Mouse (Mus musculus): ENCODE measurements around the gene Eci2. TPM values are rescaled to one million over a fixed set of nuclear protein-coding genes. Genes with fewer than 3 reads are reported as not detected.
"Not testable (repeated sequence)": the region's sequence is repeated elsewhere in the genome, so short reads cannot be mapped to it uniquely, and the experiment has no call there.

Eci2 gene
- polyA plus RNA-seq, 1 experiment from 2014 or later, result 105 TPM

DNA sequence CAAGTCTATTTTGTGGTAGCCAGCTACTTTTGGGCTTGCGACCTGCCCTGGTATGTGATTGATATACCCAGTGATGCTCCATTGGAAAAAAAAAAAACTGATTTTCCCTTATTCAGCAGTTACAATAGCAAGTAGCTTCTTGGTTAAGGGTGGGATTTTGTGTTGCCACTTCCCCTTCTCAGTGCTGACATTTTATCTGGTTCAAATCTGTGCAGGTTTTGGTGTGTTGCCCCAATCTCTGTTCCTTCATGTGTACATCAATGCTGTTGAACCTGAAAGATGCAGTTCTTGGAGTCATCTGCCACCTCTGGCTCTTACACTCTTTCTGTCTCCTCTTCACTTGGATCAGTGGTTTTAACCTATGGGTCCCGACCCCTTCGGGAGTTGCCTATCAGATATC, 1.5 kb upstream of the Eci2 start:
- Histone ChIP-seq H3K4me2 (no peak overlapping the region), H3K9me3 (no peaks in the 10 kb centered on the region), H3K27ac (replicated peaks) (no peak overlapping the region), H3K27me3 (no peaks in the 10 kb centered on the region), H3K9ac (no peak overlapping the region), H3K4me1 (replicated peaks) (no peaks in the 10 kb centered on the region), H3K36me3 (no peaks in the 10 kb centered on the region), H3K4me3 (no peak overlapping the region)
- 96% methylated on average over 3 of the region's 3 CpGs for WGBS
- ATAC-seq (ENCODE audit: low FRiP score, low read depth), result no peak

DNA sequence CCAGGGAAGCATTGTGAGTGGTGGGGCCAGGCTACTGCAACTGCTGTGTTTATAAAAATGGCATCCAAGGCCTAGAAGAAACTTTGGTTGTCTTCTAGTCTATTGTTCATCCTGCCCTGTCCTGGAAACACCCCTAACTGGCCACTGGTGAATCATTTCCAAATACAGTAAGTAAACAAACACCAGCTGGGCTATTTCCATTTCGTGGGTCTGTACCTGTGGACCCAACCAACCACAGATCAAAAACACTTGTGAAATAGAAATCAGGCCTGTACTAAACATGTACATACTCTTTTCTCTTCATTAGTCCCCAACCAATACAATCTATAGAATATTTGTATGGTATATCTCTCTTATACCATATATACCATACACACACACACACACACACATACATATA, 3.5 kb downstream of the Eci2 start:
- 53% methylated on average over 1 of the region's 1 CpGs for WGBS

DNA sequence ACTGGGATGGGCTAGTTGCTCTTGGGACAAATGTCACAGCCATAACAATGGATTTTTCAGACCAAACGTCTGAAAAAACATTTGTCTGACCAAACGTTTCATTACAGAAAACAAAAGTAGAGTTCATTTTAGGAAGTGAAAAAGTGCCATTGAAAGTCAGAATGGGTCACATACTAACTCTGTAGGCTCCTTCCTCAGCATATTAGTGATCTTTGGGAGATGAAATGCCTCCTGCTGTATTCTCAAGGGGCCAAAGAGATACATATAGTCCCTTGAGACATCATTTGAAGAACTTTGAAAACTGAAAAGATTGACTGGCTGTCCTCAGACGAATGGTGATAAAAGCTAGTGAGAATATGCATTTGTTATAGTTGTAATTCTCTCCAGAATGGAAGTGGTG, 6.5 kb downstream of the Eci2 start:
- Histone ChIP-seq H3K27me3 (no peaks in the 10 kb centered on the region), H3K4me2 (no peak overlapping the region), H3K27ac (replicated peaks) (no peak overlapping the region), H3K9ac (no peak overlapping the region), H3K4me1 (replicated peaks) (no peaks in the 10 kb centered on the region), H3K4me3 (no peak overlapping the region), H3K36me3 (no peaks in the 10 kb centered on the region), H3K9me3 (no peaks in the 10 kb centered on the region)
- no peak for ATAC-seq (ENCODE audit: low FRiP score, low read depth)
- 73% methylated on average over 3 of the region's 3 CpGs for WGBS

More for the DNA sequence above, 3.5 kb downstream of the Eci2 start:
- not testable (repeated sequence) for H3K36me3 ChIP-seq; H3K9ac ChIP-seq; ATAC-seq (ENCODE audit: low FRiP score, low read depth); H3K27ac ChIP-seq (replicated peaks); H3K9me3 ChIP-seq; H3K4me2 ChIP-seq; H3K4me1 ChIP-seq (replicated peaks); H3K27me3 ChIP-seq; H3K4me3 ChIP-seq

DNA sequence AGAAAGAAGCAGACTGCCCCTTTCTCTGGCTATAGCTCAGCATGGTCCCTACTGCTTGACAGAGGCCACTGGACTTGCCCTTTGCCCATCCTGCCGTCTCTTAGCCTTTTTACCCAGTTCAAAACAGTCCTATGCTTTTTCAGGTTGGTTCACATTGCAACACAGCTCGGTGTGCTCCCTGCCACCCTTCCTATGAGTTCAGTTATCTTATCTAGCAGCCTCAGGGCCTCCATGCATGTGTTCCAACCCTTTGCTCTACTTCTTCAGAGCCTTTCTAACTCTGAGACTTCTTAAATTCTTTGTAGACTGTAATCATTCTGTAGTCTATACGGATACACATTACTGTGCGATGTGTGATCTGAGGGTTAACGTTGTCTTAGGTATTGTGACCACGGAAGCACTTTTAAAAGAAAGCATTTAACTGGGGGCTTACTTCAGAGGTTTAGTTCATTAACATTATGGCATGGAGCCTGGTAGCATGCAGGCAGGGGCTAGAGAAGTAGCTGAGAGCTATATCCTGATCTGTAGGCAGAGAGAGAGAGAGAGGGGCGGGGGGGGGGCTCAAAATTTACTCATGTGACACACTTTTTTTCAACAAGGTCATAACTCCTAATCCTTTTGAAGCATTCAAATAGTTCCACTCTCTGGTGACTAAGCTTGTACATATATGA, 7.9 kb downstream of the Eci2 start:
- WGBS, result 81% methylated on average over 7 of the region's 7 CpGs
- no peak overlapping the region for H3K4me2 ChIP-seq
- H3K27ac ChIP-seq (replicated peaks), result no peak overlapping the region
- no peak for ATAC-seq (ENCODE audit: low FRiP score, low read depth)
- no peaks in the 10 kb centered on the region for H3K4me1 ChIP-seq (replicated peaks)
- H3K4me3 ChIP-seq, result no peak overlapping the region
- H3K9me3 ChIP-seq, result no peaks in the 10 kb centered on the region
- H3K27me3 ChIP-seq, result no peaks in the 10 kb centered on the region
- H3K36me3 ChIP-seq, result no peaks in the 10 kb centered on the region
- H3K9ac ChIP-seq, result no peak overlapping the region

DNA sequence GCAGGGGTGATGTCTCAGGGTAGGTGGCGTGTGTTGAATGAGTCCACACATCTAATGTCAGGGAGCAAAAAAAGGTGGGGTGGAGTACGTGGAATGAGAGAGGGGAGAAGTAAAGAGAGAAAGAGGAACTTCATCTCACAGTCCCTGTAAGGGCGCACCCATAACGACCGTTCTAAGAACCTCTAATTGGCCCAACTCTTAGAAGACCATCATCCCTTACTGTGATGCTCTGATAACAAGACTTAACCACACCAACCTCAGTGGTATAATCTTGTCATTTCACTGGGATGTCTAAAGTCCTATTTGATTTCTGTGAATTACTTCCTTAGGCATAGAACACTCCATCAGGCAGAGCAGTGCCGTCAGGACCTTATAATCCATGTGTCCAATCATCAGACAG, 9.5 kb downstream of the Eci2 start:
- WGBS, result 89% methylated on average over 6 of the region's 6 CpGs
- H3K9me3 ChIP-seq, result no peaks in the 10 kb centered on the region
- no peaks in the 10 kb centered on the region for H3K36me3 ChIP-seq
- no peak overlapping the region for H3K27ac ChIP-seq (replicated peaks)
- no peak for ATAC-seq (ENCODE audit: low FRiP score, low read depth)
- H3K4me2 ChIP-seq, result no peak overlapping the region
- no peak overlapping the region for H3K9ac ChIP-seq
- no peaks in the 10 kb centered on the region for H3K27me3 ChIP-seq
- H3K4me1 ChIP-seq (replicated peaks), result no peaks in the 10 kb centered on the region
- H3K4me3 ChIP-seq, result no peak overlapping the region

DNA sequence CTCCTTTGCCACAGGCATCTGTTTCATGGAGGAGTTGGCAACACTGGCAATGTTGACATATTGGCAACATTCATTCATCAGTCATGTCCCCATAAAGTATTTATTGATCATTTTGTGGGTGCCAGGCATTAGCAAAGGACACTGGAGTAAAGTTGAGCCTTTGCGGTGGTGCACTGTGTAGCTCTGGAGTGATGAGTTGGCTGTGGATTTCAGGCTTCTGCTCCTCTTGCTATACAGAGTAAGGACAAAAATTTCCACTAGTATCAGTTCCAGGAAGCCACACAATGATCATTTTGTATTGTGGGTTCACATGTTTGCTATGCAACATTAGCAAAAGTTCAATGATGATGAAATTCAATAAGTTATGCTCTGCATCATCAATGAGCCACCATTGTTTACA, 10.8 kb downstream of the Eci2 start:
- no peak overlapping the region for H3K4me2 ChIP-seq
- H3K27me3 ChIP-seq, result no peaks in the 10 kb centered on the region
- no peaks in the 10 kb centered on the region for H3K9me3 ChIP-seq
- H3K4me1 ChIP-seq (replicated peaks), result no peaks in the 10 kb centered on the region
- WGBS, result 93% methylated on average over 1 of the region's 1 CpGs
- no peak overlapping the region for H3K27ac ChIP-seq (replicated peaks)
- H3K9ac ChIP-seq, result no peak overlapping the region
- H3K36me3 ChIP-seq, result no peaks in the 10 kb centered on the region
- ATAC-seq (ENCODE audit: low FRiP score, low read depth), result no peak
- no peak overlapping the region for H3K4me3 ChIP-seq

DNA sequence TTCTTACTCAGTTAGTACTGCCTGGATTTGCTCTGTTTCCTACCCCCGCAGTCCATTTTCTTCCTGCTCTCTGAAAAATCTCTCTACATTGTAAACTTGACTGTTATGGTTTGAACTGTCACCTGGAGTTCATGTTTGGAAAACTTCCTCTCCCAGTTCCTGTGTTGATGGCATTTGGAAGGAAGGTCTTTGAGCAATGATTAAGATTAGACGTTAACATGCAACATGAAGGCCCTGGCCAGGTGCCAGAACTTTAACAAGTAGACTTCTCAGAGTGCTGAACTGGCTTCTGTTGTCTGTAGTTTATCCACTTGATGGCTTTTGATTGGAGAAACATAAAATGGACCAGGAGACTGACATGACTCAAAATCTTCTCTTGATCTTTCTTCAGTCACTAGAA, 31.0 kb downstream of the Eci2 start:
- ATAC-seq (ENCODE audit: low FRiP score, low read depth), result no peak
- no peaks in the 10 kb centered on the region for H3K27me3 ChIP-seq
- no peak overlapping the region for H3K27ac ChIP-seq (replicated peaks)
- 78% methylated on average over 2 of the region's 2 CpGs for WGBS
- no peak overlapping the region for H3K4me2 ChIP-seq
- no peak overlapping the region for H3K4me3 ChIP-seq
- no peak overlapping the region for H3K9ac ChIP-seq
- H3K4me1 ChIP-seq (replicated peaks), result peaks cover 19% of the 10 kb centered on the region
- H3K9me3 ChIP-seq, result no peaks in the 10 kb centered on the region
- no peaks in the 10 kb centered on the region for H3K36me3 ChIP-seq

DNA sequence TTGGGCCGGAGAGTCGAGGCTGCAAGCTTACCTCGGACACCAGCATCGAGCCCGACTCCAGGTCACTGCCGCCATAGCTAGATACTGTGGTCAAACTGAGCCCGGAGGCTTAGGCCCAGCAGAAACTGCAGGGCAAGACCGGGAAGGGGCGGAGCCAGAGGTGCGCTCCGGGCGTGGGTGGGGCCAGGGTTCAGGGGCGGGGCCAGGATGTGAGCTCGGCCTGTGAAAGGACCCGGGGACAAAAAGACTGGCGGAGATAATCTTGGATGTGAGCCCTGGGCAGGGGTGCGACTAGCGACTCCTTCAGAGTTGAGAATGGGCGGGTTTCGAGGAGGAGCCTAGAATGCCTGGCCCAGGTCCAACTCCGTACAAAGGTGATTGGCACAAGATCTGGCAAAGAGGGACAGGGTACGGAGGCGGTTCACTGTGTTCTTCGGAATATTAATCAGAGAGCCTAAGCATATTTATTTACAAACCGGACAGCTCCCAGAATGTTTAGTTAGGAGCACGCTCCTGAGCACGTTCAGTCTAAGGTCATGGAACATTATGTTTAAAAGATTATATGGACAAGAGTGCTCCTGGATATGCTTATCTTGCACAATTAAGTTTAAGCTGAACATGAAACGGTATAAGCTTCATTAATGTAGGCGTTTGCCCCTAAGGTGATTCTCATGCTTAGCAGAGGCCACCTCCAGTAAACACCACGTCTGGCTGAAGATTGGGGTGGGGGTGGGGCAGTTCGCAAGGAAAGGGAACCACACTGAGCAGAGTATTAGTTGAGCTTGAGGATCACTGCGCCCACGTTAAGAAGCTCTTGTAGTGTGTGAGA, 32.7 kb downstream of the Eci2 start:
- no peaks in the 10 kb centered on the region for H3K27me3 ChIP-seq
- H3K4me2 ChIP-seq, result peak overlapping the region; percentile 77
- H3K4me3 ChIP-seq, result peak overlapping the region; percentile 65
- no peaks in the 10 kb centered on the region for H3K9me3 ChIP-seq
- peak; percentile 96 for ATAC-seq (ENCODE audit: low FRiP score, low read depth)
- H3K9ac ChIP-seq, result peak overlapping the region; percentile 71
- peak overlapping the region; percentile 86 for H3K27ac ChIP-seq (replicated peaks)
- H3K36me3 ChIP-seq, result peaks cover 9% of the 10 kb centered on the region; the same call in 1 of the 2 replicates
- WGBS, result under 1% methylated on average over 33 of the region's 33 CpGs
- peaks cover 19% of the 10 kb centered on the region for H3K4me1 ChIP-seq (replicated peaks)

DNA sequence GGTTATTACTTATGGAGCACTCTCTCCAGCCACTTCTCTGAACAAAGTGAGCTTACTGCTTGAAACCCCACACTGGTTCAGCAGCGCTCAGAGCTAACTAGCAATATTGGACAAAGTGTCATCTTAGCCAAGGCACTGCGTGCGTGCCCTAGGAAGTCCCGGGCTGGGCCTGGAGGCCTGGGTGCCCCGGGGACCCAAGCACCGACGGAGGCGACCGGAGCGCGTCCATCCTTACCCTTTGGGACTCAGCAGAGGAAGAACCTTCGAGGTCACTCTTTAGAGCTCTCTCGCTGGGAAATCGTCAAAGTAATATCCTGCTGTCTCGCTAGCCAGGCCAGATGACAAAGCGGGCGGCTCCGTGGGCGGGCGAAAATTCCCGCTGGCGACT, 33.3 kb downstream of the Eci2 start:
- WGBS, result 0% methylated on average over 22 of the region's 22 CpGs
- H3K9ac ChIP-seq, result peak overlapping the region; percentile 71
- peak; percentile 67; the same call in 1 of the 2 replicates for ATAC-seq (ENCODE audit: low FRiP score, low read depth)
- H3K4me1 ChIP-seq (replicated peaks), result peaks cover 19% of the 10 kb centered on the region
- H3K27ac ChIP-seq (replicated peaks), result peak overlapping the region; percentile 86
- H3K9me3 ChIP-seq, result no peaks in the 10 kb centered on the region
- peak overlapping the region; percentile 65 for H3K4me3 ChIP-seq
- no peaks in the 10 kb centered on the region for H3K27me3 ChIP-seq
- H3K4me2 ChIP-seq, result peak overlapping the region; percentile 77
- peaks cover 15% of the 10 kb centered on the region for H3K36me3 ChIP-seq

DNA sequence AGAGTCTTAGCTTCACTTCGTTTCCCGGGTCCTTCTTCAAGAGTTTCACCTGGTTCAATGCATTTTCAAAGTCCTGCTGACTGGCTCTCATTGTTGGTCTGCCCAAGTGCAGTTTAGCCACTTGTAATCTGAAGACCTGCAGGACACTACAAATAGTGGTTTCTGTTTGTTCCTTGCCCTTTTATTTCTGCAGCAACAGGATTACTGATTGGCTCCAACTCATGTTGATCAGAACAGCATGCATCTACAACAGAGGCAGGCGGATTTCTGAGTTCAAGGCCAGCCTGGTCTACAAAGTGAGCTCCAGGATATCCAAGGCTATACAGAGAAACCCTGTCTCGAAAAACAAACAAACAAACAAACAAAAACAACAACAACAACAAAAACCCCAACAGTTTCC, 33.8 kb downstream of the Eci2 start:
- Histone ChIP-seq H3K27ac (replicated peaks) (peak overlapping the region; percentile 86; the same call in 1 of the 2 replicates), H3K4me3 (peak overlapping the region; percentile 65), H3K4me1 (replicated peaks) (peaks cover 19% of the 10 kb centered on the region), H3K4me2 (peak overlapping the region; percentile 77), H3K9ac (peak overlapping the region; percentile 71; the same call in 1 of the 2 replicates), H3K27me3 (no peaks in the 10 kb centered on the region), H3K9me3 (no peaks in the 10 kb centered on the region), H3K36me3 (peaks cover 20% of the 10 kb centered on the region)
- no peak for ATAC-seq (ENCODE audit: low FRiP score, low read depth)
- 85% methylated on average over 4 of the region's 4 CpGs for WGBS

DNA sequence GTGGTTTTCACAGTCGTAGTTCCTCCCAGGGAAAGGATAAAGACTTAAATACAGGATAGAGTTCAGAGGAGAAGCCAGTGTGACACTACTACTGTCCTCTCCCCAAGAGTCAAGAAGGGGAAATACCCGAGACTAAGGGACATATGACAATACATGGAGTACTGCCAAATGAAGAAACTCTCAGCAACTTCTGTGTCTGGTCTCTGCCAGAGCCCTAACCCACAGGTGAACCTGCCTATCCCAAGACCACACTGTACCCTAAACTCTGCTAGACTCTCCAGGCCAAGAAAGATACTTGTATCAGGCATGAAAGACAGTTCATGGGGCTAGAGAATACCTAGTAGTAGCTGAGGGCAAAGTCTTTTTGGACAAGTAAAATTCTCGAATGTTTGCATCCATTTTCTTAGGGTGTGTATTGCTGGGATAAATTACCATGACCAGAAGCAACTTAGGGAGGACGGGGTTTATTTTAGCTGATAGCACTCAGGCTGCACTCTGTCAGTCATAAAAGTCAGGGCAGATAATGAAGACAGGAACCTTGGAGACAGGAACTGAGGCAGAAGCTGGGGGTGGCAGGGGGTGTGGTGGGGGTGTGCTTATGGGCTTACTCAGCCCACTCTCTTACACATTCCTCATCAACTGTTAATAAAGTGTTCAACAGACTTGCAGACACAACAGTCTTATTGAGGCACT, 35.2 kb downstream of the Eci2 start:
- H3K9me3 ChIP-seq, result no peaks in the 10 kb centered on the region
- peaks cover 33% of the 10 kb centered on the region for H3K36me3 ChIP-seq
- H3K4me1 ChIP-seq (replicated peaks), result peaks cover 19% of the 10 kb centered on the region
- H3K4me2 ChIP-seq, result no peak overlapping the region
- H3K4me3 ChIP-seq, result no peak overlapping the region
- H3K9ac ChIP-seq, result no peak overlapping the region
- no peak for ATAC-seq (ENCODE audit: low FRiP score, low read depth)
- no peak overlapping the region for H3K27ac ChIP-seq (replicated peaks)
- H3K27me3 ChIP-seq, result no peaks in the 10 kb centered on the region
- WGBS, result 68% methylated on average over 4 of the region's 4 CpGs

DNA sequence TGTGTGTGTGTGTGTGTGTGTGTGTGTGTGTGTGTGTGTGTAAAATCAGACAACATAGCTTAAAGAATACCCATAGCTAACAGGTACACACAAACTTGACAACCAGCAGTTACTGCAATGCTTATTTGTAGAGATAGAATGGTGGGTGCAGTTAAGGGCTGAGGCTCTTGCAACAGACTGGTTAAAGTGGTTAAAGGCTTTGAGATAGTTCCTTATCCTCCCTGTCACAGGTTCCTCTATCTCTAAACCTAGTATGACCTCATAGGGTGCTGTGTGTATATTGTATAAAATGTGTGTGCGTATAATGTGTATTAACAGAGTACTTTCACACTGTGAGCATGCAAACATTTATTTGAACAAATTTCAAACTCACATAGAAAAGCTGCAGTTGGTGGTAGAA, 43.4 kb downstream of the Eci2 start:
- not testable (repeated sequence) for H3K27ac ChIP-seq (replicated peaks); H3K4me3 ChIP-seq; H3K27me3 ChIP-seq; H3K4me2 ChIP-seq; H3K4me1 ChIP-seq (replicated peaks); H3K9ac ChIP-seq; ATAC-seq (ENCODE audit: low FRiP score, low read depth); H3K9me3 ChIP-seq
- H3K36me3 ChIP-seq, result peaks cover 69% of the 10 kb centered on the region
- WGBS, result 96% methylated on average over 1 of the region's 1 CpGs

All from hindbrain, embryonic 15.5 days (tissue).